Mouse (Mus musculus) liver, embryonic 11.5 days (tissue): ENCODE measurements around the gene Prrx2. TPM values are rescaled to one million over a fixed set of nuclear protein-coding genes. Genes with fewer than 3 reads are reported as not detected.

ENCODE experiments used
- ATAC-seq: fragments of 200-750 bp; cut with Nextera tagmentation; replicated peaks from 2 replicates; pipeline ENCODE4 v1.8.0; 2017; ENCODE audit warnings: moderate number of reproducible peaks, mild to moderate bottlenecking, moderate TSS enrichment, moderate library complexity; ENCODE audit not compliant: low FRiP score
- DNase-seq: peaks from one replicate; pipeline ENCODE4 v3.0.0-alpha.2; 2017; ENCODE audit warnings: low spot score
- H3K27ac ChIP-seq: fragments of 300-500 bp; sonication (generic); 2 replicates; pipeline ENCODE4 v1.5.1; 2014; ENCODE audit warnings: mild to moderate bottlenecking, low read depth, low read length, control low read depth
- H3K27me3 ChIP-seq: fragments of 300-500 bp; sonication (generic); replicated peaks from 2 replicates; pipeline ENCODE4 v1.6.1; 2014; ENCODE audit warnings: low read length, mixed read lengths; ENCODE audit not compliant: control insufficient read depth, insufficient read depth
- H3K36me3 ChIP-seq: fragments of 300-500 bp; sonication (generic); 2 replicates; pipeline ENCODE4 v1.6.1; 2014; ENCODE audit warnings: mild to moderate bottlenecking, low read length, moderate library complexity, mixed read lengths; ENCODE audit not compliant: control insufficient read depth, insufficient read depth
- H3K4me1 ChIP-seq: fragments of 300-500 bp; sonication (generic); replicated peaks from 2 replicates; pipeline ENCODE4 v1.6.1; 2014; ENCODE audit warnings: low read length, mixed read lengths; ENCODE audit not compliant: control insufficient read depth, insufficient read depth
- H3K4me2 ChIP-seq: fragments of 300-500 bp; sonication (generic); 2 replicates; pipeline ENCODE4 v1.6.1; 2014; ENCODE audit warnings: mild to moderate bottlenecking, control low read depth, moderate library complexity
- H3K4me3 ChIP-seq: fragments of 300-500 bp; sonication (generic); 2 replicates; pipeline ENCODE4 v1.5.1; 2014; ENCODE audit warnings: low read depth, low read length, control low read depth
- H3K9ac ChIP-seq: fragments of 300-500 bp; sonication (generic); 2 replicates; pipeline ENCODE4 v1.6.1; 2014; ENCODE audit warnings: low read depth, low read length, control low read depth
- H3K9me3 ChIP-seq: fragments of 300-500 bp; sonication (generic); 2 replicates; pipeline ENCODE4 v1.6.1; 2016; ENCODE audit warnings: low read length, inconsistent platforms, mixed read lengths; ENCODE audit not compliant: control insufficient read depth
- WGBS: fragments of 180-500 bp; shearing (Covaris S2); extraction: QIAGEN DNeasy Blood & Tissue Kit; methylation state at CpG from one replicate; pipeline ENCODE4 v1.1.7; 2014; 5-methylcytosine and 5-hydroxymethylcytosine counted together
- polyA plus RNA-seq: library from polyadenylated mRNA; unstranded; fragments of >200 nt; fragmentation: Nextera tagmentation; extraction: Ambion mirVana; gene quantifications from 2 replicates; pipeline ENCODE4 v1.2.1, GENCODE M21; 2014

Gene Prrx2
- polyA plus RNA-seq, 1 experiment from 2014 or later: 9.4 TPM

- 17% methylated on average over 34 of the region's 37 CpGs for WGBS
- Histone ChIP-seq H3K4me3 (peak overlapping the region; percentile 31), H3K9ac (no peak overlapping the region; the same call in 1 of the 2 replicates)
These were observed 68.3 kb downstream of the Prrx2 start for GRCm38 (mm10) chr2:30902726-30903722.

GRCm38 (mm10) chr2:30904231-30904630 is 69.5 kb downstream of the Prrx2 start:
- Histone ChIP-seq H3K27ac (no peak overlapping the region), H3K9me3 (no peaks in the 10 kb centered on the region), H3K36me3 (no peaks in the 10 kb centered on the region; the same call in 1 of the 2 replicates), H3K9ac (no peak overlapping the region), H3K4me2 (no peak overlapping the region), H3K27me3 (peaks cover 20% of the 10 kb centered on the region), H3K4me3 (no peak overlapping the region), H3K4me1 (peaks cover 8% of the 10 kb centered on the region)
- ATAC-seq (no peak), DNase-seq (no peak)
- WGBS: 77% methylated on average over 6 of the region's 6 CpGs

More at GRCm38 (mm10) chr2:30902726-30903722, 68.3 kb downstream of the Prrx2 start:
- H3K9me3 ChIP-seq: no peaks in the 10 kb centered on the region
- H3K4me2 ChIP-seq: peak overlapping the region; percentile 62
- DNase-seq (no peak), ATAC-seq (no peak)
- H3K27ac ChIP-seq: no peak overlapping the region
- no peaks in the 10 kb centered on the region; the same call in 1 of the 2 replicates for H3K36me3 ChIP-seq
- H3K4me1 ChIP-seq: peaks cover 8% of the 10 kb centered on the region
- H3K27me3 ChIP-seq: peaks cover 20% of the 10 kb centered on the region

GRCm38 (mm10) chr2:30904991-30905390 is 70.2 kb downstream of the Prrx2 start:
- peaks cover 20% of the 10 kb centered on the region for H3K27me3 ChIP-seq
- no peaks in the 10 kb centered on the region for H3K9me3 ChIP-seq
- H3K27ac ChIP-seq: no peak overlapping the region
- 74% methylated on average over 7 of the region's 7 CpGs for WGBS
- no peak overlapping the region for H3K4me2 ChIP-seq
- no peak for ATAC-seq
- no peaks in the 10 kb centered on the region for H3K36me3 ChIP-seq
- no peak for DNase-seq
- no peak overlapping the region for H3K9ac ChIP-seq
- peaks cover 8% of the 10 kb centered on the region for H3K4me1 ChIP-seq
- no peak overlapping the region for H3K4me3 ChIP-seq

DNA sequence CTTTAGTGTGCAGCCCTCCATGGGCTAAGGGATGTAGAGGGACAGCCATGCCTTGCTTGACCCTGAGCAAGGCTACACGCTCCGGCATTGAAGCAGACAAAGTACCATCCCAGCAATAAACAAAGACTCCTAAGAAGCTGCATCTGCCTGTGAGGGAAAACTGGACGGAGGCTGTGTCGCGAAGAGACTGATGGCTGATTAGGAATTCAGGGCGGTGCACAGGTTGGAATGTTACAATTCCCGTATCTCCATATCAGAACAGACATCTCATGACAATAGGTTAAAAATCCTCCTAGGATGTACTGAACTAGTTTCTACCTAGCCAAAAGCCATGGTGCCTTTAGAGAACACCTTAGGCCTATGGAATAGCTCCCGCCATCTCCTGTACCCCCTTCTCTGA is 71.1 kb downstream of the Prrx2 start:
- H3K4me1 ChIP-seq: peaks cover 8% of the 10 kb centered on the region
- ATAC-seq: no peak
- H3K36me3 ChIP-seq: no peaks in the 10 kb centered on the region
- H3K9ac ChIP-seq: no peak overlapping the region
- no peak overlapping the region for H3K27ac ChIP-seq
- 84% methylated on average over 8 of the region's 8 CpGs for WGBS
- no peaks in the 10 kb centered on the region for H3K9me3 ChIP-seq
- peaks cover 20% of the 10 kb centered on the region for H3K27me3 ChIP-seq
- no peak overlapping the region for H3K4me3 ChIP-seq
- no peak for DNase-seq
- H3K4me2 ChIP-seq: no peak overlapping the region

DNA sequence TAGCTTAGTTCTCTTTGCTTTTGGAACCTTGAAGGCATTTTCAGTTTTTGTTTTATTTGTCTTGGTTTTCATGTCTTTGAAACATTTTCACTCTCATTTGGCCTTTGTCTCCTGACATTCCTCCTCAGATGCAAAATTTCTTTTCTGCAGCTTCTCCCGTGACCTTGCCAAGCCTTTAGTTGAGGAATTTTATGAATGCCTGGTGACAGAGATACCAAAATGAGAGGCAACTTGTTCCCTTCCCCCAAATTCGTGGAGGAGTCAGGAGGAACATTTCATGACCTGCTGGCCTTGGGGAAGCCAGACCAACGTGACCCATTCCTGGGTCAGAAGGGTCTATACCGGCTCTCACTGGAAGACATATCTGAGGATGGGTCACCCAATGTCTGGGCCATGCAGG is 71.9 kb downstream of the Prrx2 start:
- Histone ChIP-seq H3K4me3 (no peak overlapping the region), H3K9me3 (no peaks in the 10 kb centered on the region), H3K27ac (no peak overlapping the region), H3K36me3 (no peaks in the 10 kb centered on the region), H3K9ac (no peak overlapping the region), H3K4me1 (peaks cover 8% of the 10 kb centered on the region), H3K27me3 (peaks cover 19% of the 10 kb centered on the region), H3K4me2 (no peak overlapping the region)
- 63% methylated on average over 4 of the region's 4 CpGs for WGBS
- DNase-seq (no peak), ATAC-seq (no peak)

- Histone ChIP-seq H3K36me3 (no peaks in the 10 kb centered on the region), H3K27ac (no peak overlapping the region), H3K4me3 (no peak overlapping the region), H3K27me3 (no peaks in the 10 kb centered on the region; the same call in 1 of the 2 replicates), H3K4me1 (no peaks in the 10 kb centered on the region), H3K9ac (no peak overlapping the region), H3K4me2 (no peak overlapping the region), H3K9me3 (no peaks in the 10 kb centered on the region)
- DNase-seq: no peak
- WGBS: 55% methylated on average over 4 of the region's 4 CpGs
- no peak for ATAC-seq
These were observed 77.6 kb downstream of the Prrx2 start for GRCm38 (mm10) chr2:30912291-30912773.

- H3K4me1 ChIP-seq: no peaks in the 10 kb centered on the region
- no peak overlapping the region for H3K9ac ChIP-seq
- ATAC-seq (no peak), DNase-seq (no peak)
- H3K27me3 ChIP-seq: no peaks in the 10 kb centered on the region; the same call in 1 of the 2 replicates
- 78% methylated on average over 8 of the region's 8 CpGs for WGBS
- no peak overlapping the region for H3K4me2 ChIP-seq
- H3K9me3 ChIP-seq: no peaks in the 10 kb centered on the region
- H3K4me3 ChIP-seq: no peak overlapping the region
- H3K36me3 ChIP-seq: no peaks in the 10 kb centered on the region
- no peak overlapping the region for H3K27ac ChIP-seq
These were observed 78.2 kb downstream of the Prrx2 start for GRCm38 (mm10) chr2:30913022-30913421.

- WGBS: 64% methylated on average over 3 of the region's 3 CpGs
These were observed 80.1 kb downstream of the Prrx2 start for GRCm38 (mm10) chr2:30914836-30915235.

More at GRCm38 (mm10) chr2:30914836-30915235, 80.1 kb downstream of the Prrx2 start:
- Histone ChIP-seq H3K9ac (no peak overlapping the region), H3K27me3 (no peaks in the 10 kb centered on the region; the same call in 1 of the 2 replicates), H3K36me3 (no peaks in the 10 kb centered on the region), H3K4me2 (no peak overlapping the region), H3K4me3 (no peak overlapping the region), H3K9me3 (no peaks in the 10 kb centered on the region), H3K4me1 (no peaks in the 10 kb centered on the region), H3K27ac (no peak overlapping the region)
- no peak for ATAC-seq
- no peak for DNase-seq
